Mouse (Mus musculus) spleen, adult 2 months (tissue): ENCODE measurements at regions not wholly inside any gene's neighbourhood (a gene's known extent, or its start where the extent isn't known, plus 50 kb on each side); places are given as distances from the start of the nearest gene placed in this dataset.

ENCODE experiments used
- DNase-seq, 2 experiments: peaks; one replicate each; pipeline versions ENCODE4 v3.0.0 to v3.0.0-alpha.2; 2012 to 2021; ENCODE audit warnings: low spot score in 2 of 2, low read depth in 1 of 2
- H3K27ac ChIP-seq: fragments of 200-500 bp; 2 replicates; pipeline ENCODE4 v1.5.1; 2012; ENCODE audit warnings: low read length, inconsistent platforms; ENCODE audit not compliant: insufficient read depth
- H3K27me3 ChIP-seq: fragments of 200-500 bp; 2 replicates; pipeline ENCODE4 v1.6.1; 2012; ENCODE audit warnings: mild to moderate bottlenecking, moderate library complexity, low read length, inconsistent platforms; ENCODE audit not compliant: control insufficient read depth, insufficient read depth
- H3K36me3 ChIP-seq: fragments of 200-500 bp; 2 replicates; pipeline ENCODE4 v1.6.1; 2012; ENCODE audit warnings: mild to moderate bottlenecking, low read length, inconsistent platforms; ENCODE audit not compliant: control insufficient read depth, insufficient read depth
- H3K4me1 ChIP-seq: fragments of 200-500 bp; 2 replicates; pipeline ENCODE4 v1.6.1; 2011; ENCODE audit warnings: inconsistent platforms; ENCODE audit not compliant: control insufficient read depth, insufficient read depth, insufficient read length
- H3K4me3 ChIP-seq: fragments of 200-500 bp; 2 replicates; pipeline ENCODE4 v1.5.1; 2011; ENCODE audit warnings: mild to moderate bottlenecking, inconsistent platforms; ENCODE audit not compliant: insufficient read depth, insufficient read length; ENCODE audit errors: extremely low read depth
- CTCF ChIP-seq: fragments of 200-500 bp; IDR thresholded peaks from 2 replicates; pipeline ENCODE4 v1.5.1; 2011; ENCODE audit warnings: mild to moderate bottlenecking, inconsistent platforms; ENCODE audit not compliant: insufficient read depth, insufficient read length, insufficient replicate concordance; ENCODE audit errors: extremely low read depth
- POLR2A ChIP-seq: fragments of 200-500 bp; IDR thresholded peaks from 2 replicates; pipeline ENCODE4 v1.6.1; 2011; ENCODE audit warnings: low read depth, low read length, inconsistent platforms
- WGBS: fragments of 180-500 bp; shearing (Covaris S2); methylation state at CpG from one replicate; pipeline ENCODE4 v1.1.7; 2018; 5-methylcytosine and 5-hydroxymethylcytosine counted together

GRCm38 (mm10) chr1:153962161-153962720, 62.2 kb upstream of the Teddm2 start:
- H3K27me3 ChIP-seq, result no peaks in the 10 kb centered on the region
- no peaks in the 10 kb centered on the region for H3K4me1 ChIP-seq
- WGBS, result 89% methylated on average over 8 of the region's 8 CpGs
- no peak overlapping the region for H3K27ac ChIP-seq
- no peaks in the 10 kb centered on the region for H3K36me3 ChIP-seq
- H3K4me3 ChIP-seq, result no peak overlapping the region
- TF ChIP-seq POLR2A (no peak), CTCF (no peak)
- no peak for DNase-seq

DNA sequence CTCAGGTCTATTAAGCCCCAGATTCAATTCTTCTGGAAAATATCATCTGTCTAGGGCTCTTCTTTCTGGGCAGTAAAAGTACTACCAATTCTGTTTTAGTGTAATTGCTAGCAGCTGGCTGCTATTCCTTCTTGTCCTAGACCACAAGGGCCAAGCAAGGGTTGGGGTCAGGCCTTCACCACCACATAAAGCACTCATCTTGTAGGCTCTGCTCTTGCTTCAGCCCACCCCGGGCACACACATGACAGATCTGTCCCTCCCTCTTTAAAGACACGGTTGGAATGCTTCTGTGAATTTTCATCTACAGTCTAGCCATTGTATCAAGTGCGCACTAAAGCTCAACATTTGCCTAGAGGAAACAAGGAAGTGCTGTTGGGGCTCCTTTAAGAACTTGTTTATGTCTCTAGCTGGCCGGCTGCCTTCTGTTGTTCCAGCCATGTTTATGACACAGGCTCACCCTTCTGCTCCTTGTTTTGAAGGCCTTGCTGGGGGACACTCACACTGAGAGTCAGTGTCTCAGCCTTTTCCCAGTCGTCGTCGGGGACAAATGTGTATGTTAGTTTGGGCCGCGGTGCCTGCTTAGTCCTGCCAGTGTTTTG, 63.8 kb upstream of the Teddm2 start:
- Histone ChIP-seq H3K27ac (no peak overlapping the region), H3K27me3 (no peaks in the 10 kb centered on the region), H3K4me3 (no peak overlapping the region), H3K36me3 (no peaks in the 10 kb centered on the region), H3K4me1 (no peaks in the 10 kb centered on the region)
- no peak for DNase-seq
- TF ChIP-seq CTCF (no peak), POLR2A (no peak)
- WGBS, result 82% methylated on average over 9 of the region's 9 CpGs

GRCm38 (mm10) chr1:153969401-153969800, 69.4 kb upstream of the Teddm2 start:
- TF ChIP-seq POLR2A (no peak), CTCF (no peak)
- WGBS, result 72% methylated on average over 4 of the region's 4 CpGs
- DNase-seq, result no peak

DNA sequence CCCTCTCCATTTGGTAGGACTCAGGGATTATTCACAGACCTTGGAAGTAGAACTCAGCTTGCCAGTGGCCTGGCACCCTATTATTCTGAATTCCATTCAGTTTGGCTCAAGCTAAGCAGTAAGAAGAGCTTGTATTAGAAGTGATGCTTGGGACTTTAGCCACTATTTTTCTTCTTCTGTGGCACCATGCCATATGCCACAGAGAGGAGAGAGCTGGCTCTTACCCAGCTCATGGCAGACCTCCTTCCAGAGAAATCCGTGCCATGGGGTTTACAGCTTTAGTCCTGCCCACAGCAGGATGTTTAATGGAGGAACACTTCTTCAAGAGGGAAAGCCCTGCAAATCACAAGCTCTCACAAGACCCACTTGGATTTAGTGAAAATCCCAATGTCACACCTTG, 74.3 kb upstream of the Teddm2 start:
- WGBS, result 71% methylated on average over 1 of the region's 1 CpGs
- no peak for DNase-seq
- TF ChIP-seq POLR2A, result no peak
- no peak for TF ChIP-seq CTCF

More at GRCm38 (mm10) chr1:153969401-153969800, 69.4 kb upstream of the Teddm2 start:
- H3K27me3 ChIP-seq, result no peaks in the 10 kb centered on the region
- no peak overlapping the region for H3K27ac ChIP-seq
- H3K4me1 ChIP-seq, result no peaks in the 10 kb centered on the region
- H3K36me3 ChIP-seq, result no peaks in the 10 kb centered on the region
- H3K4me3 ChIP-seq, result no peak overlapping the region

DNA sequence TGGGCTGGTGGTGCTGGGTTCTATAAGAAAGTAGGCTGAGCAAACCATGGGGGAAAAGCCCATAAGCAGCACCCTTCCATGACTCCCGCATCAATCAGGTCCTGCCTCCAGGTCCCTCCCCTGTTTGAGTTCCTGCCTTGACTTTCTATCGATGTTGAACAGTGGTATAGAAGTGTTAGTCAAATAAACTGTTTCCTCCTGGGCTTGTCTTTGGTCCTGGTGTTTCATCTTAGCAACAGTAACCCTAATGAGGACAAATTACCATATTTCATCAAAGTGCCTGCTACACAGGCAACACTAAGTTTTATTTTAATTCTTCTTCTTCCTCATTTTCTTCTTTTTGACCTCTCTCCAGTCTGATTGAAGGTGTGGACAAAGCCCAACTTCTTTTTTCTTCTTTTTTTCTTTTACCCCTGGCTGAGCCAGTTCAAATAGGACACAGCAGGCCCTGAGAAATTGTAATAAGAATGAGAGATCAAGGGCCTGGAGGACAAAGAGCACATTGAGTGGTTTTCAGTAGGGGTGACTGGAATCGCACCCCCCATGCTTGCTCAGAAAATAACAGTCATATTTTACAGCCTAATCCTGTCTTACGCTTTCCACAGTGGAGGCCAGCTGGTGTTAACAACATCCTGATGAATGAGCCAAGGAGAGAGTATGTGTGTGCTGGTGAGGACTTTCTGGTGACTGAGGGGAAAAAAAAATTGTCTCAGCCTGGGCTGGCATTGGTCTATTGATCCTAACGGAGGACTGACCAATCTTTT, 78.1 kb upstream of the Teddm2 start:
- WGBS, result 80% methylated on average over 5 of the region's 5 CpGs
- H3K4me3 ChIP-seq, result no peak overlapping the region
- H3K27me3 ChIP-seq, result no peaks in the 10 kb centered on the region
- no peaks in the 10 kb centered on the region for H3K36me3 ChIP-seq
- TF ChIP-seq POLR2A (no peak), CTCF (no peak)
- H3K4me1 ChIP-seq, result no peaks in the 10 kb centered on the region; the same call in 1 of the 2 replicates
- DNase-seq, result no peak
- H3K27ac ChIP-seq, result no peak overlapping the region

More for the DNA sequence above, 74.3 kb upstream of the Teddm2 start:
- Histone ChIP-seq H3K4me1 (no peaks in the 10 kb centered on the region), H3K27me3 (no peaks in the 10 kb centered on the region), H3K27ac (no peak overlapping the region), H3K4me3 (no peak overlapping the region), H3K36me3 (no peaks in the 10 kb centered on the region)

DNA sequence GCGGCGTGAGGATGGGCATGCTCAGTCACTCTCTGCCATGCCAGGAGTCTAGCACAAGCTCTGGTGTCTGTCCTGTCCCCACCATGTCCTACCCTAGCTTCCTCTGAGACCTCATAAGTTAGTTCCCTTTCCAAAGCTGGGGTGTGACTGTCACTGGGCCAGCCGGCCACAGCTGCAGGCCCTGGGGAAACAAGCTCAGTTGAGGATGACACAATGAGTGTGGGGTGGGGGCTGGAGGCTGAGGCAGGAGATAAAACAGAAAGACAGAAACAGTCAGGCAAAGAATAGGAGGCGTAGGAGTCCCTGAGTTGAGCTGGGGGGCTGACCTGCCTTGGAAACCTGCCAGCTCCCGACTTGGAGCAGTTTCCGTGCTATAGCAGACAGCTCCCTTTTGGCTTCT, 80.9 kb upstream of the Teddm2 start:
- Histone ChIP-seq H3K4me3 (no peak overlapping the region), H3K27me3 (no peaks in the 10 kb centered on the region), H3K36me3 (no peaks in the 10 kb centered on the region), H3K27ac (no peak overlapping the region), H3K4me1 (no peaks in the 10 kb centered on the region; the same call in 1 of the 2 replicates)
- no peak for DNase-seq
- 61% methylated on average over 6 of the region's 6 CpGs for WGBS
- TF ChIP-seq CTCF (no peak), POLR2A (no peak)
